Mouse (Mus musculus): ENCODE measurements at regions not wholly inside any gene's neighbourhood (a gene's known extent, or its start where the extent isn't known, plus 50 kb on each side); places are given as distances from the start of the nearest gene placed in this dataset.

DNA sequence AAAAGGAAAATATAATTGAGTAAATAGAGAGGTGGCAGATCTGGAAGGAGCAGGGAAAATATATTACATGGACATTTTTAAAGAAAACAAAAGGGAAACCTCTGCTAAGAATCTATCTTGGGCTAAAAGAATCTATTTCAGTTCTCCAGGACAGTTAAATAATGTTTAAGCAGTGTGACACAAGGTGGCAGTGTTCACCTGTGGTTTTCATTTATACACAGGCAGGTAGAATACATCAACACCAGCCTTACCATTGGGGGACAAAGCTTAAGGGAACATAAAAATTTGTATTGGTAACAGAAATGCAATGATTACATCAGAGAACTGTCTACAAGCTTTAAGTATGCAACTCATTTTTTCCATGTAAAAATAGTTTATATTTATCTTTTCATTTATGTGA, 78.2 kb upstream of the Cldn34d start:
- DNase-seq (ENCODE audit: low read depth) = peak; percentile 6

Measured in induced T-regulatory cell, adult 2 months (primary cell).